Mouse (Mus musculus) CH12.LX (cell line): ENCODE results near the gene Rbm48.

ENCODE experiments used
- CHD2 ChIP-seq: IDR thresholded peaks from 2 replicates; pipeline ENCODE4 v1.6.1; 2011; ENCODE audit warnings: low read length, improper control_type of control experiment
- CTCF ChIP-seq, 2 experiments: IDR thresholded peaks in 1 of 2; conservative IDR thresholded peaks in 1 of 2; 2 replicates each; pipeline ENCODE4 v1.5.1; 2011 to 2012; ENCODE audit warnings: low read depth in 2 of 2, low read length in 2 of 2, improper control_type of control experiment in 1 of 2, inconsistent platforms in 1 of 2, mild to moderate bottlenecking in 1 of 2, moderate library complexity in 1 of 2
- E2F4 ChIP-seq: IDR thresholded peaks from 2 replicates; pipeline ENCODE4 v1.6.1; 2011; ENCODE audit warnings: low read depth, low read length, improper control_type of control experiment; ENCODE audit not compliant: insufficient replicate concordance
- GABPA ChIP-seq: IDR thresholded peaks from 2 replicates; pipeline ENCODE4 v1.6.1; 2012; ENCODE audit warnings: low read depth, low read length, improper control_type of control experiment, inconsistent platforms; ENCODE audit not compliant: insufficient replicate concordance
- HCFC1 ChIP-seq: IDR thresholded peaks from 2 replicates; pipeline ENCODE4 v1.6.1; 2012; ENCODE audit warnings: low read depth, mild to moderate bottlenecking, inconsistent platforms, low read length, improper control_type of control experiment
- MAX ChIP-seq: IDR thresholded peaks from 2 replicates; pipeline ENCODE4 v1.6.1; 2011; ENCODE audit warnings: low read length, improper control_type of control experiment
- MYC ChIP-seq: IDR thresholded peaks from 2 replicates; pipeline ENCODE4 v1.6.1; 2011; ENCODE audit warnings: low read depth, mild to moderate bottlenecking, improper control_type of control experiment, low read length
- NRF1 ChIP-seq: IDR thresholded peaks from 2 replicates; pipeline ENCODE4 v1.6.1; 2014; ENCODE audit warnings: low read depth, mild to moderate bottlenecking, inconsistent platforms, low read length, improper control_type of control experiment, moderate library complexity
- PAX5 ChIP-seq: IDR thresholded peaks from 2 replicates; pipeline ENCODE4 v1.6.1; 2012; ENCODE audit warnings: low read length, inconsistent platforms, mixed read lengths
- POLR2A ChIP-seq: IDR thresholded peaks from 2 replicates; pipeline ENCODE4 v1.6.1; 2011; ENCODE audit warnings: low read depth, mild to moderate bottlenecking, improper control_type of control experiment, low read length
- SIN3A ChIP-seq: IDR thresholded peaks from 2 replicates; pipeline ENCODE4 v1.6.1; 2012; ENCODE audit warnings: low read length, improper control_type of control experiment, inconsistent platforms
- USF1 ChIP-seq: IDR thresholded peaks from 2 replicates; pipeline ENCODE4 v1.6.1; 2014; ENCODE audit warnings: low read depth, mild to moderate bottlenecking, inconsistent platforms, low read length, improper control_type of control experiment
- ZNF384 ChIP-seq: IDR thresholded peaks from 2 replicates; pipeline ENCODE4 v1.6.1; 2012; ENCODE audit warnings: low read depth, low read length, improper control_type of control experiment, inconsistent platforms

GRCm38 (mm10) chr5:3644621-3645020 lies 48.2 kb upstream of the Rbm48 start:
- TF ChIP-seq CTCF (conservative IDR thresholded peaks at IDR 0.05 in 1 of 2, IDR thresholded peaks at IDR 0.05 in 1 of 2; ENCODE audit: low read depth in 2 of 2, low read length in 2 of 2) (no peak), USF1 (no peak), NRF1 (no peak), POLR2A (no peak), E2F4 (no peak), CHD2 (no peak), MYC (no peak), HCFC1 (no peak), GABPA (no peak), PAX5 (no peak), ZNF384 (no peak), MAX (no peak), SIN3A (no peak)
